Comparison of ENCODE assay signal across 11 mouse cellular contexts in the genomic region with DNA sequence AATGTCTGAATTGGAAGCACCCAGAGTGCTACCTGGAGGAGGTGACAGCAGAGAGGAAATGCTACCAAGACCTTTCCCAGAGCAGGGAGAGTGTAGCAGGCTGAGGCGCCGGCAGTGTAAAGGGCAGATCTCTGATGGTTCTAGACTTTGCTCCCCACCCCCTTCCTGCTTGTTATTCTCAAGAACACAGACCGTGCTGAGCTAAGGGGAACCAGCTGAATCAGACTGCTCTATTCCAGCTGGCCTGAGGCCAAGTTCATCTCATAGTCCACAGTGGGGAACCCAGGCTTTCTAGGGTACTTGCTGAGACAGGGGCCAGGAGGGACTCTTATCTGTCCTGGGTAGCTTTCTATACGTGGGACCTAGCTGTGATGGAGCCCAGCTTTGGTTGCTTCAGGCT.
DNase-seq lines count a peak whose midpoint lies in the region; ATAC-seq and TF ChIP-seq lines count a peak whose summit lies in the region.
"Had no signal": no experiment of that assay in that cellular context is flagged by ENCODE, and none has a peak within 500 bp of the region (broad histone marks: within the 10 kb centered on the region; RNA-seq: fewer than 3 reads in every experiment).

No protein-coding gene starts in this region.

- no peak overlapping the region for H3K4me3 ChIP-seq in stomach, postnatal 0 days (ENCODE audit: low read depth, low read length)
- H3K4me3 ChIP-seq: myocyte had no signal

- H3K4me2 ChIP-seq in stomach, postnatal 0 days (replicated peaks; ENCODE audit: low read depth) = no peak overlapping the region

- H3K27me3 ChIP-seq in stomach, postnatal 0 days (ENCODE audit: control insufficient read depth, insufficient read depth, low read length) = no peaks in the 10 kb centered on the region

- H3K36me3 ChIP-seq in stomach, postnatal 0 days (ENCODE audit: control insufficient read depth, insufficient read depth, low read length) = no peaks in the 10 kb centered on the region

- no peak for TF ChIP-seq CTCF in stomach, postnatal 0 days (IDR thresholded peaks at IDR 0.05; ENCODE audit: low read depth)

- 0 out of 2 replicates have a peak, but pooled peaks have one; percentile 10 for ATAC-seq in stomach, postnatal 0 days (ENCODE audit: low FRiP score, low TSS enrichment)
- ATAC-seq in inflammation-experienced regulatory T-cells, adult 6 months = no peak
- ATAC-seq: hindbrain, embryonic 16.5 days had no signal

- TF ChIP-seq EP300 in stomach, postnatal 0 days (optimal IDR thresholded peaks at IDR 0.05) = no peak

- no peak overlapping the region for H3K27ac ChIP-seq in stomach, postnatal 0 days (replicated peaks)

- no peaks in the 10 kb centered on the region for H3K4me1 ChIP-seq in stomach, postnatal 0 days (replicated peaks; ENCODE audit: control insufficient read depth, insufficient read depth)

- H3K9me3 ChIP-seq in stomach, postnatal 0 days (ENCODE audit: control insufficient read depth, low read length) = no peaks in the 10 kb centered on the region

- no peak overlapping the region for H3K9ac ChIP-seq in stomach, postnatal 0 days (ENCODE audit: low read length)

- 33% methylated on average over 4 of the region's 4 CpGs for WGBS in stomach, postnatal 0 days

- peak; percentile 20 to 51 for DNase-seq in adrenal gland, adult (ENCODE audit: inconsistent age in 2 of 2, low spot score in 1 of 2)
- DNase-seq in adrenal gland, adult 8-10 months = no peak
- peak; percentile 33 for DNase-seq in right cerebral cortex, postnatal 14 days
- no peak for DNase-seq in right cerebral cortex, adult 18-20 months
- peak; percentile 84 to 91 for DNase-seq in kidney, postnatal 36 days
- DNase-seq in stomach, postnatal 0 days (ENCODE audit: low spot score) = no peak
- DNase-seq in urinary bladder, postnatal 10 days (ENCODE audit: low spot score) = no peak
- DNase-seq: heart, adult 18-20 months had no signal

Comparison
In these comparisons a context has a peak if more than half of its experiments do, and no peak if none do; other contexts are left out.
1. DNase-seq: peak in adrenal gland, adult (2 of 2), right cerebral cortex, postnatal 14 days (single experiment) and kidney, postnatal 36 days (2 of 2); none in adrenal gland, adult 8-10 months (single experiment), right cerebral cortex, adult 18-20 months (single experiment), stomach, postnatal 0 days (single experiment) and urinary bladder, postnatal 10 days (single experiment).